9 mouse cellular contexts compared by ENCODE assay signal in the genomic region with DNA sequence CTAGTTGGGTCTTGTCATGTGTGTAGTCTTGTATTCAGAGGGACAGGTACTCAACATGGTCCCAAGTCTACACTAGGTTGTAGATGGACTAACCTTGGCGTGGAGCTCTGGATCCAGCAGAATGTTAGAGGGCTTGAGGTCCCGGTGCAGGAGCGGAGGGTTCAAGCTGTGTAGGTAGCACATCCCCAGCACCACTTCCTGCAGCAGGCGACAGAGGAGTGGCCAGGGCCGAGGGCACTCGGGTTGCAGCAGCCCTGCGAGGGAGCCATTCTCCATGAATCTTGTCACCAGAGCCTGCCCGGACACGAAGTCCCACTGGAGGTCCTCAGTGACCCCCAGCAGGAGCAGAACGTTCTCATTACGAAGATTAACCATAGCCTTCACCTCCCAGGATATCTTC. TPM values are rescaled to one million over a fixed set of nuclear protein-coding genes. Genes with fewer than 3 reads are reported as not detected.
A peak's percentile ranks its signal among the peaks of the same experiment; 100 is the strongest.
DNase-seq lines count a peak whose midpoint lies in the region; ATAC-seq lines count a peak whose summit lies in the region.
"Had no signal": no experiment of that assay in that cellular context is flagged by ENCODE, and none has a peak within 500 bp of the region (broad histone marks: within the 10 kb centered on the region; RNA-seq: fewer than 3 reads in every experiment).

No protein-coding gene starts in this region.

- ATAC-seq in hindbrain, embryonic 12.5 days (ENCODE audit: low FRiP score), result no peak
- no peak for ATAC-seq in hindbrain, embryonic 11.5 days (ENCODE audit: low FRiP score)
- no peak for ATAC-seq in liver, embryonic 15.5 days (ENCODE audit: insufficient read depth)

- H3K36me3 ChIP-seq in hindbrain, embryonic 12.5 days, result no peaks in the 10 kb centered on the region
- no peaks in the 10 kb centered on the region for H3K36me3 ChIP-seq in hindbrain, embryonic 11.5 days (ENCODE audit: control insufficient read depth, insufficient read depth, low read length)
- no peaks in the 10 kb centered on the region for H3K36me3 ChIP-seq in liver, embryonic 15.5 days (replicated peaks)
- H3K36me3 ChIP-seq: G1E had no signal

- H3K4me2 ChIP-seq in hindbrain, embryonic 12.5 days (replicated peaks), result peak overlapping the region; percentile 48
- no peak overlapping the region for H3K4me2 ChIP-seq in hindbrain, embryonic 11.5 days (replicated peaks; ENCODE audit: low read depth, low read length)
- peak overlapping the region; percentile 88 for H3K4me2 ChIP-seq in liver, embryonic 15.5 days

- 35% methylated on average over 11 of the region's 11 CpGs for WGBS in hindbrain, embryonic 12.5 days
- 29% methylated on average over 11 of the region's 11 CpGs for WGBS in hindbrain, embryonic 11.5 days
- WGBS in liver, embryonic 15.5 days (ENCODE audit: insufficient replicate concordance), result 39% methylated on average over 11 of the region's 11 CpGs

- H3K4me1 ChIP-seq in hindbrain, embryonic 12.5 days, result peaks cover 13% of the 10 kb centered on the region
- H3K4me1 ChIP-seq in hindbrain, embryonic 11.5 days (replicated peaks; ENCODE audit: control insufficient read depth, insufficient read depth, low read length), result peaks cover 3% of the 10 kb centered on the region
- peaks cover 17% of the 10 kb centered on the region for H3K4me1 ChIP-seq in liver, embryonic 15.5 days (replicated peaks)

- no peak overlapping the region for H3K9ac ChIP-seq in hindbrain, embryonic 12.5 days
- no peak overlapping the region for H3K9ac ChIP-seq in hindbrain, embryonic 11.5 days (ENCODE audit: low read depth, low read length)
- H3K9ac ChIP-seq in liver, embryonic 15.5 days, result 0 out of 2 replicates have a peak overlapping the region, but pooled peaks have one; percentile 35

- DNase-seq in hindbrain, embryonic 11.5 days (ENCODE audit: low spot score), result no peak
- DNase-seq in urinary bladder, postnatal 25 days (ENCODE audit: low spot score), result peak; percentile 2
- no peak for DNase-seq in urinary bladder, postnatal 14 days (ENCODE audit: low spot score)
- DNase-seq in embryo, embryonic 9.5 days (ENCODE audit: extremely low spot score), result no peak
- no peak for DNase-seq in frontal cortex, postnatal 36 days (ENCODE audit: low spot score in 2 of 2)
- DNase-seq in embryo, embryonic 10.5 days (ENCODE audit: low spot score), result no peak

- H3K27ac ChIP-seq in hindbrain, embryonic 12.5 days, result no peak overlapping the region
- H3K27ac ChIP-seq in hindbrain, embryonic 11.5 days (ENCODE audit: low read depth, low read length), result no peak overlapping the region
- no peak overlapping the region for H3K27ac ChIP-seq in liver, embryonic 15.5 days (replicated peaks)

- H3K27me3 ChIP-seq in hindbrain, embryonic 12.5 days, result peaks cover 77% of the 10 kb centered on the region
- peaks cover 51% of the 10 kb centered on the region for H3K27me3 ChIP-seq in hindbrain, embryonic 11.5 days (ENCODE audit: control insufficient read depth, insufficient read depth, low read length)
- H3K27me3 ChIP-seq in liver, embryonic 15.5 days, result peaks cover 40% of the 10 kb centered on the region

- 0 out of 2 replicates have a peak overlapping the region, but pooled peaks have one; percentile 32 for H3K4me3 ChIP-seq in hindbrain, embryonic 12.5 days
- H3K4me3 ChIP-seq in hindbrain, embryonic 11.5 days (ENCODE audit: low read depth, low read length), result no peak overlapping the region
- H3K4me3 ChIP-seq in liver, embryonic 15.5 days (replicated peaks), result peak overlapping the region; percentile 59

- H3K9me3 ChIP-seq in hindbrain, embryonic 12.5 days (replicated peaks), result no peaks in the 10 kb centered on the region
- H3K9me3 ChIP-seq in hindbrain, embryonic 11.5 days (ENCODE audit: control insufficient read depth, low read length), result no peaks in the 10 kb centered on the region
- no peaks in the 10 kb centered on the region for H3K9me3 ChIP-seq in liver, embryonic 15.5 days (replicated peaks)
- H3K9me3 ChIP-seq: G1E had no signal

RNA-seq across cellular contexts. Expression of gene Ripk3, which starts 0.9 kb away (rescaled TPM):
- 10.8 and 13.5 TPM in 2 replicates for polyA plus RNA-seq in hindbrain, embryonic 12.5 days (2016; fragmentation: Nextera tagmentation; extraction: Ambion mirVana)
- 11.0 and 12.9 TPM in 2 replicates for polyA plus RNA-seq in hindbrain, embryonic 11.5 days (2014; fragmentation: Nextera tagmentation; extraction: Ambion mirVana)
- 16.9 and 19.7 TPM in 2 replicates for polyA plus RNA-seq in liver, embryonic 15.5 days (2015; fragmentation: Nextera tagmentation; extraction: Ambion mirVana)

RNA-seq across cellular contexts. Expression of gene Adcy4, which starts 3.8 kb away (rescaled TPM):
- 15.7 and 19.5 TPM in 2 replicates for polyA plus RNA-seq in hindbrain, embryonic 12.5 days (2016; fragmentation: Nextera tagmentation; extraction: Ambion mirVana)
- 6.6 and 7.6 TPM in 2 replicates for polyA plus RNA-seq in hindbrain, embryonic 11.5 days (2014; fragmentation: Nextera tagmentation; extraction: Ambion mirVana)
- 1.4 and 1.9 TPM in 2 replicates for polyA plus RNA-seq in liver, embryonic 15.5 days (2015; fragmentation: Nextera tagmentation; extraction: Ambion mirVana)

RNA-seq across cellular contexts. Expression of gene Ltb4r1, which starts 22.0 kb away (rescaled TPM):
- polyA plus RNA-seq in hindbrain, embryonic 12.5 days (2016; fragmentation: Nextera tagmentation; extraction: Ambion mirVana), result 0.72 TPM in 1 of 2 replicates, not detected in the other
- polyA plus RNA-seq in hindbrain, embryonic 11.5 days (2014; fragmentation: Nextera tagmentation; extraction: Ambion mirVana), result 0.14 TPM in 1 of 2 replicates, not detected in the other
- polyA plus RNA-seq in liver, embryonic 15.5 days (2015; fragmentation: Nextera tagmentation; extraction: Ambion mirVana), result 14.0 and 14.5 TPM in 2 replicates

RNA-seq across cellular contexts. Expression of gene Ltb4r2, which starts 26.5 kb away (rescaled TPM):
- polyA plus RNA-seq in hindbrain, embryonic 12.5 days (2016; fragmentation: Nextera tagmentation; extraction: Ambion mirVana), result 0.36 and 0.57 TPM in 2 replicates
- 0.28 and 0.62 TPM in 2 replicates for polyA plus RNA-seq in hindbrain, embryonic 11.5 days (2014; fragmentation: Nextera tagmentation; extraction: Ambion mirVana)
- polyA plus RNA-seq in liver, embryonic 15.5 days (2015; fragmentation: Nextera tagmentation; extraction: Ambion mirVana), result 0.74 and 0.93 TPM in 2 replicates
- polyA plus RNA-seq: G1E had no signal

RNA-seq across cellular contexts. Expression of gene Cideb, which starts 29.5 kb away (rescaled TPM):
- polyA plus RNA-seq in hindbrain, embryonic 12.5 days (2016; fragmentation: Nextera tagmentation; extraction: Ambion mirVana), result 0.36 and 0.56 TPM in 2 replicates
- 0.33 TPM in 1 of 2 replicates, not detected in the other for polyA plus RNA-seq in hindbrain, embryonic 11.5 days (2014; fragmentation: Nextera tagmentation; extraction: Ambion mirVana)
- polyA plus RNA-seq in liver, embryonic 15.5 days (2015; fragmentation: Nextera tagmentation; extraction: Ambion mirVana), result 57.5 and 77.8 TPM in 2 replicates
- polyA plus RNA-seq: G1E had no signal
